Mouse (Mus musculus) kidney, embryonic 15.5 days (tissue): ENCODE data around the gene Hbq1a. TPM values are rescaled to one million over a fixed set of nuclear protein-coding genes. Genes with fewer than 3 reads are reported as not detected.

Source experiments
- polyA plus RNA-seq: library from polyadenylated mRNA; unstranded; fragments of >200 nt; fragmentation: Nextera tagmentation; extraction: Ambion mirVana; gene quantifications from 2 replicates; pipeline ENCODE4 v1.2.1, GENCODE M21; 2015

Hbq1a gene
- polyA plus RNA-seq, 1 experiment from 2014 or later: 0.53 TPM

Other genes with a start within 250 kb of the Hbq1a start
- not detected in 2 replicates for gene Il9r, start 99.8 kb upstream of the Hbq1a start, polyA plus RNA-seq
- 59.6 and 60.9 TPM in 2 replicates for gene Snrnp25, start 94.7 kb upstream of the Hbq1a start, polyA plus RNA-seq
- gene Rhbdf1, start 77.8 kb upstream of the Hbq1a start, polyA plus RNA-seq: 48.7 and 55.4 TPM in 2 replicates
- 33.5 and 36.1 TPM in 2 replicates for gene Mpg, start 73.6 kb upstream of the Hbq1a start, polyA plus RNA-seq
- 38.8 and 43.9 TPM in 2 replicates for gene Nprl3, start 32.4 kb upstream of the Hbq1a start, polyA plus RNA-seq
- 36.6 and 65.3 TPM in 2 replicates for gene Hba-x, start 23.7 kb upstream of the Hbq1a start, polyA plus RNA-seq
- 4,301 and 5,259 TPM in 2 replicates for gene Hba-a1, start 16.6 kb upstream of the Hbq1a start, polyA plus RNA-seq
- 2.3 and 2.5 TPM in 2 replicates for gene Hbq1b, start 13.1 kb upstream of the Hbq1a start, polyA plus RNA-seq
- 11,555 and 13,702 TPM in 2 replicates for gene Hba-a2, start 3.6 kb upstream of the Hbq1a start, polyA plus RNA-seq
- 18.2 and 21.8 TPM in 2 replicates for gene Sh3pxd2b, start 47.8 kb downstream of the Hbq1a start, polyA plus RNA-seq
- gene Ubtd2, start 155.3 kb downstream of the Hbq1a start, polyA plus RNA-seq: 45.1 and 46.1 TPM in 2 replicates
- 0.42 TPM in 1 of 2 replicates, not detected in the other for gene Efcab9, start 232.0 kb downstream of the Hbq1a start, polyA plus RNA-seq
- 5.4 TPM in 2 replicates for gene Stk10, start 233.2 kb downstream of the Hbq1a start, polyA plus RNA-seq